Mouse (Mus musculus) hindbrain, postnatal 0 days (tissue): ENCODE measurements at regions not wholly inside any gene's neighbourhood (a gene's known extent, or its start where the extent isn't known, plus 50 kb on each side); places are given as distances from the start of the nearest gene placed in this dataset.

Source experiments
- ATAC-seq: fragments of 200-750 bp; cut with Nextera tagmentation; 2 replicates; pipeline ENCODE4 v1.8.0; 2017; ENCODE audit warnings: mild to moderate bottlenecking, moderate TSS enrichment, moderate library complexity
- DNase-seq: peaks from one replicate; pipeline ENCODE4 v3.0.0-alpha.2; 2015; ENCODE audit warnings: low spot score
- H3K27ac ChIP-seq: fragments of 300-500 bp; sonication (generic); 2 replicates; pipeline ENCODE4 v1.5.1; 2014; ENCODE audit warnings: mild to moderate bottlenecking
- H3K27me3 ChIP-seq: fragments of 300-500 bp; sonication (generic); 2 replicates; pipeline ENCODE4 v1.6.1; 2014; ENCODE audit warnings: low read length, mixed read lengths; ENCODE audit not compliant: insufficient read depth
- H3K36me3 ChIP-seq: fragments of 300-500 bp; sonication (generic); 2 replicates; pipeline ENCODE4 v1.6.1; 2014; ENCODE audit warnings: low read length, mixed read lengths; ENCODE audit not compliant: insufficient read depth
- H3K4me1 ChIP-seq: fragments of 300-500 bp; sonication (generic); 2 replicates; pipeline ENCODE4 v1.6.1; 2014; ENCODE audit warnings: antibody characterized with exemption, low read length, mixed read lengths; ENCODE audit not compliant: insufficient read depth
- H3K4me2 ChIP-seq: fragments of 300-500 bp; sonication (generic); 2 replicates; pipeline ENCODE4 v1.6.1; 2014; ENCODE audit warnings: low read depth, mild to moderate bottlenecking, low read length, moderate library complexity, mixed read lengths
- H3K4me3 ChIP-seq: fragments of 300-500 bp; sonication (generic); 2 replicates; pipeline ENCODE4 v1.5.1; 2014; ENCODE audit warnings: low read length
- H3K9ac ChIP-seq: fragments of 300-500 bp; sonication (generic); replicated peaks from 2 replicates; pipeline ENCODE4 v1.6.1; 2014; ENCODE audit warnings: mild to moderate bottlenecking, low read length, moderate library complexity, mixed read lengths
- H3K9me3 ChIP-seq: fragments of 300-500 bp; sonication (generic); 2 replicates; pipeline ENCODE4 v1.6.1; 2016; ENCODE audit warnings: low read length, mixed read lengths
- CTCF ChIP-seq: IDR thresholded peaks from 2 replicates; pipeline ENCODE4 v1.5.1; 2016; ENCODE audit warnings: antibody characterized with exemption, control low read depth, low read depth
- WGBS: fragments of 180-500 bp; shearing (Covaris S2); extraction: QIAGEN DNeasy Blood & Tissue Kit; methylation state at CpG from one replicate; pipeline ENCODE4 v1.1.7; 2014; 5-methylcytosine and 5-hydroxymethylcytosine counted together

- no peak for ATAC-seq
- no peak overlapping the region for H3K9ac ChIP-seq
- 96% methylated on average over 4 of the region's 4 CpGs for WGBS
- no peak for DNase-seq
- no peaks in the 10 kb centered on the region for H3K9me3 ChIP-seq
- no peak overlapping the region for H3K4me2 ChIP-seq
- H3K4me3 ChIP-seq: no peak overlapping the region
- no peak overlapping the region for H3K27ac ChIP-seq
- no peaks in the 10 kb centered on the region for H3K4me1 ChIP-seq
- no peak for TF ChIP-seq CTCF
- no peaks in the 10 kb centered on the region for H3K27me3 ChIP-seq
- no peaks in the 10 kb centered on the region for H3K36me3 ChIP-seq
These were observed 2888.4 kb upstream of the Gm7489 start for GRCm38 (mm10) chr15:50996296-50996695.

- Histone ChIP-seq H3K36me3 (no peaks in the 10 kb centered on the region), H3K4me1 (no peaks in the 10 kb centered on the region), H3K27me3 (no peaks in the 10 kb centered on the region), H3K4me3 (no peak overlapping the region; the same call in 1 of the 2 replicates), H3K27ac (peak overlapping the region; percentile 76), H3K9ac (no peak overlapping the region), H3K4me2 (peak overlapping the region; percentile 44), H3K9me3 (no peaks in the 10 kb centered on the region)
- peak; percentile 98 for ATAC-seq
- 31% methylated on average over 11 of the region's 11 CpGs for WGBS
- 0 out of 2 replicates have a peak, but pooled peaks have one; percentile 14 for TF ChIP-seq CTCF
- DNase-seq: peak; percentile 92
These were observed 2887.4 kb upstream of the Gm7489 start for GRCm38 (mm10) chr15:50997209-50997763.

- no peak overlapping the region for H3K4me2 ChIP-seq
- no peaks in the 10 kb centered on the region for H3K4me1 ChIP-seq
- DNase-seq: no peak
- H3K9ac ChIP-seq: no peak overlapping the region
- no peaks in the 10 kb centered on the region for H3K9me3 ChIP-seq
- H3K4me3 ChIP-seq: no peak overlapping the region
- no peak for TF ChIP-seq CTCF
- no peaks in the 10 kb centered on the region for H3K27me3 ChIP-seq
- ATAC-seq: no peak
- H3K27ac ChIP-seq: no peak overlapping the region
- no peaks in the 10 kb centered on the region for H3K36me3 ChIP-seq
- 13% methylated on average over 1 of the region's 1 CpGs for WGBS
These were observed 2845.7 kb upstream of the Gm7489 start for GRCm38 (mm10) chr15:51038968-51039367.

GRCm38 (mm10) chr15:51070538-51070937 is 2814.2 kb upstream of the Gm7489 start:
- Histone ChIP-seq H3K4me3 (no peak overlapping the region), H3K9me3 (no peaks in the 10 kb centered on the region), H3K36me3 (no peaks in the 10 kb centered on the region), H3K4me1 (no peaks in the 10 kb centered on the region), H3K27ac (no peak overlapping the region), H3K27me3 (no peaks in the 10 kb centered on the region), H3K4me2 (peak overlapping the region; percentile 30; the same call in 1 of the 2 replicates), H3K9ac (no peak overlapping the region)
- DNase-seq (peak; percentile 15), ATAC-seq (0 out of 2 replicates have a peak, but pooled peaks have one; percentile 12)
- no peak for TF ChIP-seq CTCF
- 27% methylated on average over 10 of the region's 10 CpGs for WGBS

- TF ChIP-seq CTCF: no peak
- H3K4me1 ChIP-seq: no peaks in the 10 kb centered on the region
- H3K4me3 ChIP-seq: no peak overlapping the region
- H3K4me2 ChIP-seq: peak overlapping the region; percentile 30; the same call in 1 of the 2 replicates
- no peak for ATAC-seq
- no peaks in the 10 kb centered on the region for H3K27me3 ChIP-seq
- no peak overlapping the region for H3K9ac ChIP-seq
- H3K27ac ChIP-seq: no peak overlapping the region
- H3K9me3 ChIP-seq: no peaks in the 10 kb centered on the region
- 57% methylated on average over 10 of the region's 10 CpGs for WGBS
- peak; percentile 40 for DNase-seq
- no peaks in the 10 kb centered on the region for H3K36me3 ChIP-seq
These were observed 2813.5 kb upstream of the Gm7489 start for GRCm38 (mm10) chr15:51071132-51071656.

GRCm38 (mm10) chr15:51073678-51074077 is 2811.0 kb upstream of the Gm7489 start:
- H3K27me3 ChIP-seq: no peaks in the 10 kb centered on the region
- no peaks in the 10 kb centered on the region for H3K4me1 ChIP-seq
- TF ChIP-seq CTCF: no peak
- DNase-seq: no peak
- no peaks in the 10 kb centered on the region for H3K36me3 ChIP-seq
- no peaks in the 10 kb centered on the region for H3K9me3 ChIP-seq
- 78% methylated on average over 6 of the region's 6 CpGs for WGBS
- ATAC-seq: no peak
- H3K4me2 ChIP-seq: no peak overlapping the region
- no peak overlapping the region for H3K9ac ChIP-seq
- H3K4me3 ChIP-seq: no peak overlapping the region
- no peak overlapping the region for H3K27ac ChIP-seq

GRCm38 (mm10) chr15:51074196-51074595 is 2810.5 kb upstream of the Gm7489 start:
- Histone ChIP-seq H3K9me3 (no peaks in the 10 kb centered on the region), H3K27ac (no peak overlapping the region), H3K27me3 (no peaks in the 10 kb centered on the region), H3K4me3 (no peak overlapping the region), H3K9ac (no peak overlapping the region), H3K36me3 (no peaks in the 10 kb centered on the region), H3K4me2 (no peak overlapping the region), H3K4me1 (no peaks in the 10 kb centered on the region)
- ATAC-seq (no peak), DNase-seq (no peak)
- 93% methylated on average over 7 of the region's 7 CpGs for WGBS
- no peak for TF ChIP-seq CTCF
